Mouse (Mus musculus) olfactory bulb, adult 2 months (tissue): ENCODE data around the gene Trip6.

ENCODE experiments used
- CTCF ChIP-seq: fragments of 200-500 bp; IDR thresholded peaks from 2 replicates; pipeline ENCODE4 v1.5.1; 2012; ENCODE audit warnings: low read depth, mild to moderate bottlenecking, low read length, moderate library complexity; ENCODE audit not compliant: insufficient read depth
- POLR2A ChIP-seq: fragments of 200-500 bp; IDR thresholded peaks from 2 replicates; pipeline ENCODE4 v1.6.1; 2012; ENCODE audit warnings: mild to moderate bottlenecking, low read depth, low read length, moderate library complexity; ENCODE audit not compliant: insufficient read depth

DNA sequence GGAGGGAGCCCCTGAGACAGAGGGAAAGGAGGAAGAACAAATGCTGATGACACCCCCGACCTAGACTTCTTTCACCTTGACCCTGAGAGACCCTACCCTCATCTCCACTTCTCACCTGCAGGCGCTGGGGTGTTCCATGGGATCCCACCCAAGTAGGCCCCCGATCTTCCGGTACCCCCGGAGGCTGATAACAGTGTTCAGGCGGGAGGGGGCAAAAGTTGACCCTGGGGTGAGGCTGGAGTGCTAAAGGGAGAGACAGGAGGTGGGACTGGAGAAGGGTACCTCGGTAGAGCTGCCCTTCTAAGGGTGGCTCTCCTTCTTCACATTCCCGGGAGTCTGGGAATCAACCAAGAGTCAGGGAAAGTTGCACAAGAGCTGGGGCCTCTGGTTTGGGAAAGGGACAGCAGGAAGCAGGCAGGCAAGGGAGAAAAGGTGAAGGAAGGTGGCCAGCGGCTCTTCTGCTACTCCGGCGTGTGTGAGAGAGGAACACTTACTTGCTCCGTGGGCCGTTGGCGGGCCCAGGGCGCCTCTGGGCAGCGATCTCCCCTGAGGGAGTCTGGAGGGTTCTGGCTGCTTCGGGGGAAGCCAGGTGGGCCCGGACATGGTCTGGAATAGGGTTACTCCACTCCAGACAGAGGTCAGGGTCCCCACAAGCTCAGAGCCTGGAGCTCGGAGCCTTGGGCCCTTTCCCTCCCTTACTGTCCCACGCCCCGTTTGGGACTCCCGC is 575 bp downstream of the Trip6 start:
- no peak for TF ChIP-seq CTCF
- no peak for TF ChIP-seq POLR2A
